In the genomic region with DNA sequence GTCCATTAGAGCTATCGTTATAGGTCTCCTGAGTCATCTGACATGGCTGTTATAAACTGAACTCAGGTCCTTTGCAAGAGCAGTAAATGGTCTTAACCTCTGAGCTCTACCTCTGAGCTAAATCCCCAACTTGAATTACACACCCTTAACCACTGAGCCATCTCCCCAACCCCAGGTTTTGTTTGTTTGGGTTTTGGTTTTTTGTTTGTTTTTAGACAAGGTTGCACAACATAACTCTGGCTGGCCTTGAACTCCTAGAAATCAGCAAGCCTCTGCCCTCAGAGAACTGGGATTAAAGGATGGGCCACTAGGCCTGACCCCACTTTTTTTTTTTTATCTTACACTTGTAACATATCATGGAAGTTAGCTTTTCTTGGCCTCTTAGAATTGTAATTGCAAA, we compare ENCODE assay signal across 19 mouse cellular contexts. TPM values are rescaled to one million over a fixed set of nuclear protein-coding genes. Genes with fewer than 3 reads are reported as not detected.
DNase-seq lines count a peak whose midpoint lies in the region; ATAC-seq and TF ChIP-seq lines count a peak whose summit lies in the region.
"Had no signal": no experiment of that assay in that cellular context is flagged by ENCODE, and none has a peak within 500 bp of the region (broad histone marks: within the 10 kb centered on the region; RNA-seq: fewer than 3 reads in every experiment).

No protein-coding gene starts in this region.

- H3K9me3 ChIP-seq in forebrain, embryonic 11.5 days (ENCODE audit: control insufficient read depth, low read length), result no peaks in the 10 kb centered on the region
- H3K9me3 ChIP-seq in forebrain, embryonic 10.5 days, result no peaks in the 10 kb centered on the region
- H3K9me3 ChIP-seq in liver, embryonic 11.5 days (ENCODE audit: control insufficient read depth, low read length), result no peaks in the 10 kb centered on the region
- H3K9me3 ChIP-seq: G1E had no signal

- H3K36me3 ChIP-seq in forebrain, embryonic 11.5 days (ENCODE audit: control insufficient read depth, insufficient read depth, low read length), result no peaks in the 10 kb centered on the region; the same call in 1 of the 2 replicates
- H3K36me3 ChIP-seq in forebrain, embryonic 10.5 days (replicated peaks), result peaks cover 37% of the 10 kb centered on the region
- no peaks in the 10 kb centered on the region for H3K36me3 ChIP-seq in liver, adult 2 months (ENCODE audit: control insufficient read depth, insufficient read depth, low read length)
- H3K36me3 ChIP-seq in liver, embryonic 11.5 days (ENCODE audit: control insufficient read depth, insufficient read depth, low read length), result no peaks in the 10 kb centered on the region

- peaks cover 6% of the 10 kb centered on the region; the same call in 1 of the 2 replicates for H3K4me1 ChIP-seq in forebrain, embryonic 11.5 days (replicated peaks; ENCODE audit: control insufficient read depth, insufficient read depth, low read length)
- H3K4me1 ChIP-seq in forebrain, embryonic 10.5 days, result peaks cover 16% of the 10 kb centered on the region
- peaks cover 14% of the 10 kb centered on the region for H3K4me1 ChIP-seq in liver, adult 2 months (ENCODE audit: control insufficient read depth, insufficient read depth, low read length)
- peaks cover 9% of the 10 kb centered on the region for H3K4me1 ChIP-seq in liver, embryonic 11.5 days (replicated peaks; ENCODE audit: control insufficient read depth, insufficient read depth, low read length)

- H3K27me3 ChIP-seq in forebrain, embryonic 11.5 days (ENCODE audit: control insufficient read depth, insufficient read depth, low read length), result no peaks in the 10 kb centered on the region
- H3K27me3 ChIP-seq in forebrain, embryonic 10.5 days (ENCODE audit: poor library complexity, severe bottlenecking), result no peaks in the 10 kb centered on the region
- H3K27me3 ChIP-seq in liver, adult 2 months (ENCODE audit: control insufficient read depth, insufficient read depth, low read length), result no peaks in the 10 kb centered on the region
- H3K27me3 ChIP-seq in liver, embryonic 11.5 days (replicated peaks; ENCODE audit: control insufficient read depth, insufficient read depth, low read length), result no peaks in the 10 kb centered on the region
- H3K27me3 ChIP-seq: CH12.LX, Patski had no signal

- no peak for ATAC-seq in forebrain, embryonic 11.5 days (replicated peaks; ENCODE audit: low FRiP score)
- ATAC-seq in liver, embryonic 11.5 days (replicated peaks; ENCODE audit: low FRiP score), result no peak
- ATAC-seq: activated CD4-positive, CD25-positive, alpha-beta regulatory T cell, adult 4 months; CD4-positive, CD25-positive, alpha-beta regulatory T cell, adult 4 months; Patski had no signal

- no peak for TF ChIP-seq POLR2A in liver, adult 2 months (IDR thresholded peaks at IDR 0.05; ENCODE audit: extremely low read depth, insufficient read depth, low read length)

- 91% methylated on average over 1 of the region's 1 CpGs for WGBS in forebrain, embryonic 11.5 days
- 92% methylated on average over 1 of the region's 1 CpGs for WGBS in forebrain, embryonic 10.5 days
- 26% methylated on average over 1 of the region's 1 CpGs for WGBS in liver, adult 2 months
- 88% methylated on average over 1 of the region's 1 CpGs for WGBS in liver, embryonic 11.5 days

- no peak overlapping the region for H3K4me3 ChIP-seq in forebrain, embryonic 11.5 days (ENCODE audit: low read depth, low read length)
- H3K4me3 ChIP-seq in forebrain, embryonic 10.5 days, result no peak overlapping the region
- H3K4me3 ChIP-seq in liver, adult 2 months (ENCODE audit: insufficient read depth, low read depth, low read length), result no peak overlapping the region
- no peak overlapping the region for H3K4me3 ChIP-seq in liver, embryonic 11.5 days (ENCODE audit: low read depth, low read length)

- no peak overlapping the region for H3K9ac ChIP-seq in forebrain, embryonic 11.5 days (ENCODE audit: low read length)
- H3K9ac ChIP-seq in liver, adult 2 months (ENCODE audit: low read depth, low read length), result no peak overlapping the region
- H3K9ac ChIP-seq in liver, embryonic 11.5 days (ENCODE audit: low read depth, low read length), result no peak overlapping the region

- peaks cover 8% of the 10 kb centered on the region; the same call in 1 of the 2 replicates for H3K79me2 ChIP-seq in liver, adult 2 months (ENCODE audit: control insufficient read depth, insufficient read depth, low read length)

- DNase-seq in forebrain, embryonic 11.5 days (ENCODE audit: low spot score), result peak; percentile 17
- no peak for DNase-seq in forebrain, embryonic 10.5 days (ENCODE audit: extremely low spot score, low spot score)
- peak; percentile 96 for DNase-seq in liver, adult 2 months (ENCODE audit: extremely low read depth, low read depth, low spot score)
- DNase-seq in liver, embryonic 11.5 days (ENCODE audit: low spot score), result no peak
- DNase-seq: adrenal gland, adult 2 months; adrenal gland, adult 8-10 months; adrenal gland, postnatal 10 days; adrenal gland, postnatal 14 days; adrenal gland, postnatal 25 days; adrenal gland, postnatal 36 days; B cell, adult 2 months; cerebellum, adult 11 months; cerebellum, adult 11-12 months; cerebellum, adult 18-20 months had no signal

- no peak overlapping the region for H3K27ac ChIP-seq in forebrain, embryonic 11.5 days (ENCODE audit: low read depth, low read length)
- H3K27ac ChIP-seq in forebrain, embryonic 10.5 days, result no peak overlapping the region
- H3K27ac ChIP-seq in liver, adult 2 months (replicated peaks; ENCODE audit: insufficient read depth, low read depth, low read length), result peak overlapping the region; percentile 72
- H3K27ac ChIP-seq in liver, embryonic 11.5 days (ENCODE audit: low read depth, low read length), result no peak overlapping the region

- TF ChIP-seq CTCF in liver, adult 2 months (IDR thresholded peaks at IDR 0.05; ENCODE audit: low read depth, low read length), result no peak

- H3K4me2 ChIP-seq in forebrain, embryonic 11.5 days (ENCODE audit: low read depth, low read length, severe bottlenecking), result no peak overlapping the region
- H3K4me2 ChIP-seq in liver, embryonic 11.5 days, result no peak overlapping the region

RNA-seq across cellular contexts. Expression of a gene that starts 2.9 kb away (rescaled TPM):
- polyA plus RNA-seq in forebrain, embryonic 11.5 days (2014; fragmentation: Nextera tagmentation; extraction: Ambion mirVana), result 252 and 255 TPM in 2 replicates
- polyA plus RNA-seq in forebrain, embryonic 10.5 days (2016; fragmentation: Nextera tagmentation; extraction: Ambion mirVana), result 275 and 311 TPM in 2 replicates
- 244 and 280 TPM in 2 replicates for total RNA-seq in liver, adult 2 months (2014; rRNA removed)
- polyA plus RNA-seq in liver, adult 2 months (2012; rRNA removed), result 69.4 and 76.6 TPM in 2 replicates
- polyA plus RNA-seq in liver, embryonic 11.5 days (2014; fragmentation: Nextera tagmentation; extraction: Ambion mirVana), result 233 and 252 TPM in 2 replicates

RNA-seq across cellular contexts. Expression of a gene that starts 14.5 kb away (rescaled TPM):
- polyA plus RNA-seq in forebrain, embryonic 11.5 days (2014; fragmentation: Nextera tagmentation; extraction: Ambion mirVana), result 7.3 and 7.6 TPM in 2 replicates
- 6.9 and 7.8 TPM in 2 replicates for polyA plus RNA-seq in forebrain, embryonic 10.5 days (2016; fragmentation: Nextera tagmentation; extraction: Ambion mirVana)
- total RNA-seq in liver, adult 2 months (2014; rRNA removed), result 0.07 and 0.28 TPM in 2 replicates
- 0.12 and 0.27 TPM in 2 replicates for polyA plus RNA-seq in liver, adult 2 months (2012; rRNA removed)
- polyA plus RNA-seq in liver, embryonic 11.5 days (2014; fragmentation: Nextera tagmentation; extraction: Ambion mirVana), result 0.90 and 1.3 TPM in 2 replicates
- polyA plus RNA-seq: activated CD4-positive, CD25-positive, alpha-beta regulatory T cell, adult 4 months; CD4-positive, CD25-positive, alpha-beta regulatory T cell, adult 4 months had no signal

RNA-seq across cellular contexts. Expression of a gene that starts 19.3 kb away (rescaled TPM):
- 9.2 and 11.3 TPM in 2 replicates for polyA plus RNA-seq in forebrain, embryonic 11.5 days (2014; fragmentation: Nextera tagmentation; extraction: Ambion mirVana)
- polyA plus RNA-seq in forebrain, embryonic 10.5 days (2016; fragmentation: Nextera tagmentation; extraction: Ambion mirVana), result 8.2 and 8.9 TPM in 2 replicates
- total RNA-seq in liver, adult 2 months (2014; rRNA removed), result 4.0 and 4.6 TPM in 2 replicates
- polyA plus RNA-seq in liver, adult 2 months (2012; rRNA removed), result 3.3 and 4.5 TPM in 2 replicates
- 5.6 and 5.8 TPM in 2 replicates for polyA plus RNA-seq in liver, embryonic 11.5 days (2014; fragmentation: Nextera tagmentation; extraction: Ambion mirVana)

Comparison
In these comparisons a context has a peak if more than half of its experiments do, and no peak if none do; other contexts are left out.
1. DNase-seq: peak in forebrain, embryonic 11.5 days (single experiment) and liver, adult 2 months (single experiment); none in forebrain, embryonic 10.5 days (single experiment) and liver, embryonic 11.5 days (single experiment).